Mouse (Mus musculus): Measurements from ENCODE around the gene Pros1. TPM values are rescaled to one million over a fixed set of nuclear protein-coding genes. Genes with fewer than 3 reads are reported as not detected.

The Pros1 gene
- polyA plus RNA-seq, 1 experiment from 2014 or later: 25.5 TPM

DNA sequence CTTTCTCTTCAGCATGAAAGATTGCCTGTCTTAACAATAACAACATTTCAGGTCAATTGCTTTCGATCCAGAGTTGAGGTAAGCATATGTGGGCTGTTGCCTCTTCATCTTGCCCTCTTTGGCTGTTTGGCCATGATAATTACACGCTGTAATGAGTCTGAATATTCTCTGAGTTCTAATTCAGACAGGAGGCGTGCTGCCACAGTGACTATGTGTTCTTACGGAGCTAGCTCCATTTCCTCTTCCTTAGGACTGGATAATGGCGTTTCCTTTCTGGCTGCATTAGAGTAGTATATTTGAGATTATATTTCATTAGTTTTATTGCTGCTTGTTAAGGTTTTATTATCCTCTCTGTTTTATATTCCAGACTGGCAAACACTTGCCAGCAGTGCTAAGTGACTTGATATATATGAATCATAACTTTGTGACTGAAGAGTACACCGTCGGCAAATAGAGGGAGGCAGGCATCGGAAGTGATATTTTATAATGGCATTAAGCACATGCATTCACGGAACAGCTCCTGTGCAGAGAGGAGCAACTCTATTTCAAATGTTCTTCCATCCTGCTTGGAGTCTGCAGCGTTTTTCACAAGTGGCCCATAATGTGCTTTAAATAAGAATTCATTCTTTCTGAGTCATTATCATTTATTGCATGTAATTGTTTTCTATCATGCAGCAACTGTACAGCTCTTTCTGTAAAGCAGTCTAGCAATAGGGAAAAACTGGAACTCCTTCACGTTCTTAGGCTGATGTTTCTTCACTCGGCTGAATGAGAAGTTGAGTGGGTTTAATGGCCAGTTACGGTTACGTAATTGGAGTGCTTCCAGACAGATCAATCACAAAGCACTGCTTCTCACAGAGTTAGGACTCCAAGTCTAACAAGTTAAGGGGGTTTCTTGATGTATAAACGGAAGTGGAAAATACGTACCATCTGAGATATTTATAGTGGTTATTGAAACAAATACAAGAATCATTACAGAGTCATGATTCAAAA, 88.6 kb downstream of the Pros1 start:
- ATAC-seq (replicated peaks; ENCODE audit: low FRiP score, low TSS enrichment, low read depth): no peak
- H3K4me1 ChIP-seq (replicated peaks; ENCODE audit: control insufficient read depth, insufficient read depth, low read length): no peaks in the 10 kb centered on the region
- H3K9me3 ChIP-seq (ENCODE audit: control insufficient read depth, low read length): no peaks in the 10 kb centered on the region
- no peak overlapping the region for H3K9ac ChIP-seq (ENCODE audit: low read length)
- DNase-seq (ENCODE audit: low spot score): no peak
- H3K4me3 ChIP-seq (ENCODE audit: low read depth, low read length): no peak overlapping the region
- 55% methylated on average over 16 of the region's 16 CpGs for WGBS
- H3K27ac ChIP-seq (ENCODE audit: low read depth): no peak overlapping the region
- no peaks in the 10 kb centered on the region for H3K27me3 ChIP-seq (replicated peaks; ENCODE audit: control insufficient read depth, insufficient read depth, low read length)
- H3K36me3 ChIP-seq (ENCODE audit: control insufficient read depth, insufficient read depth, low read length): no peaks in the 10 kb centered on the region
- no peak overlapping the region for H3K4me2 ChIP-seq (ENCODE audit: low read length)

DNA sequence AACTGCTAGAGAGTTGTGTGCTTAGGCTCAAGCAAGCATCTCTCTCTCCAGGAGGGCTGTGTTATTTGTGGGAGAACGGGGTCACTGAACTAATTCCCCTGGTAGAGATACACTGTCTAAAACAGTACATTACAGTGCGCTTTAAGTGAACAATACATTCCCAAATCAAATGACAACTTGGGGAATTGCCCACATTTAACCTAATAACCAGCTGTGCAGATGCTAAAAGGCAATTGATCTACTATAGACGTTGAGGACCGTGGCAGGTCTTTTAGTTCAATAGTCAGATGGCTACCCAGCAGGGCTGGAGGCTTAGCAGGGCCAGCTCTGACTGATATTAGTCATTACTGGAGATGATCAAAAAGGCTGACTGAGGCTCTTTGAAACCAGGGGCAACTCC, 104.4 kb downstream of the Pros1 start:
- Histone ChIP-seq H3K36me3 (ENCODE audit: control insufficient read depth, insufficient read depth, low read length) (no peaks in the 10 kb centered on the region), H3K27me3 (replicated peaks; ENCODE audit: control insufficient read depth, insufficient read depth, low read length) (no peaks in the 10 kb centered on the region), H3K4me1 (replicated peaks; ENCODE audit: control insufficient read depth, insufficient read depth, low read length) (no peaks in the 10 kb centered on the region), H3K4me3 (ENCODE audit: low read depth, low read length) (no peak overlapping the region), H3K4me2 (ENCODE audit: low read length) (no peak overlapping the region), H3K9ac (ENCODE audit: low read length) (no peak overlapping the region), H3K27ac (ENCODE audit: low read depth) (no peak overlapping the region), H3K9me3 (ENCODE audit: control insufficient read depth, low read length) (no peaks in the 10 kb centered on the region)
- no peak for DNase-seq (ENCODE audit: low spot score)
- no peak for ATAC-seq (replicated peaks; ENCODE audit: low FRiP score, low TSS enrichment, low read depth)
- WGBS: 78% methylated on average over 4 of the region's 4 CpGs

DNA sequence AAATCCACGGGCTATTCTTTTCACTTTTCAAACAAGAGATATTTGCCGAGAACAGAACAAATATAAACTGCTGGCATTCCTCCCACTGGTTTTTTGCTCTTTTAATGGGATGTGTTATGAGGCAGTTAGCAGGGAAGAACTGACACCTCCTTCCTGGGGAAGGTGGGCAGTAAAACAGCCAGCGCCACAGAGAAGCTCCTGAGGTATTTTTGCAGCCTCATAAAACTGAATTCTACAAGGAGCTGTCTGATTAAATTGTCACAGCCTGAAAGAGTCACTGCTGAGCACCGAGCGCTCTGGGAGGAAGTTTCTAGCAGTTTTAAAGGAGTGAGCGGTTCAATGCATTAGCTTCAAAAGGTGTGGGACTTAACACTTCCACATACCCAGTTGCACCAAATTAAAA, 110.3 kb downstream of the Pros1 start:
- no peak overlapping the region for H3K4me2 ChIP-seq (ENCODE audit: low read length)
- no peak overlapping the region for H3K9ac ChIP-seq (ENCODE audit: low read length)
- no peak overlapping the region for H3K27ac ChIP-seq (ENCODE audit: low read depth)
- no peaks in the 10 kb centered on the region for H3K27me3 ChIP-seq (replicated peaks; ENCODE audit: control insufficient read depth, insufficient read depth, low read length)
- no peak overlapping the region for H3K4me3 ChIP-seq (ENCODE audit: low read depth, low read length)
- no peaks in the 10 kb centered on the region for H3K36me3 ChIP-seq (ENCODE audit: control insufficient read depth, insufficient read depth, low read length)
- no peaks in the 10 kb centered on the region for H3K4me1 ChIP-seq (replicated peaks; ENCODE audit: control insufficient read depth, insufficient read depth, low read length)
- ATAC-seq (replicated peaks; ENCODE audit: low FRiP score, low TSS enrichment, low read depth): no peak
- WGBS: 39% methylated on average over 6 of the region's 6 CpGs
- H3K9me3 ChIP-seq (ENCODE audit: control insufficient read depth, low read length): no peaks in the 10 kb centered on the region
- no peak for DNase-seq (ENCODE audit: low spot score)

DNA sequence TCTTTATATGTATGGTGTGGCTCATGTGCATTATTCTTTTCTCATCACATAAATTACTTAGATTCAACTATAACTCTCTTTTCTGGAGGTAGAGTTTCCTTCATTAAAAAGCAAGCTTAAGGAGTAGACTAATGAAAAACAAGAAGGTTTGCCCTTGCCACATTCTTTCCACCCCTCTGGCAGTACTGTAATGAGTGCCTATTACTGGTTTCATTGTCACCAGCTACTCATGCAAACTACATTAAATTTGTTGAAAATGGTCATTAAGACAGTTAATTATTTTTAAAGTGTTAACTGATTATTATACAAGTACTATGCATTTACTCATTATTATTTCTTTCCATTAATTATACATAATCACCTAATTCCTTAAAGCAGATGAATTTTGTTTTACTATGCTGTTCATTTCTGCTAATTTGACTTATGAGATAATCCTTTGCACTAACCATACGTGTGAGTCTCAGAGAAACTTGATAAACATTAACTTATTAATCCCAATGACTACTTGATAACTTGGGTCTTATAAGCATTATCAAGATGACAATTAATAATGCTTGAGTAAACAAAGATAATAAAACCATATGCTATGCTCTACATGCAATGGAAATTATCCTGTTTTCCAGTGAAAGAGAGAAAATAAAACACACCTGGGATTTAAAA, 117.7 kb downstream of the Pros1 start:
- Histone ChIP-seq H3K9ac (ENCODE audit: low read length) (no peak overlapping the region), H3K4me1 (replicated peaks; ENCODE audit: control insufficient read depth, insufficient read depth, low read length) (no peaks in the 10 kb centered on the region), H3K4me3 (ENCODE audit: low read depth, low read length) (no peak overlapping the region), H3K4me2 (ENCODE audit: low read length) (no peak overlapping the region), H3K27me3 (replicated peaks; ENCODE audit: control insufficient read depth, insufficient read depth, low read length) (no peaks in the 10 kb centered on the region), H3K9me3 (ENCODE audit: control insufficient read depth, low read length) (no peaks in the 10 kb centered on the region), H3K27ac (ENCODE audit: low read depth) (no peak overlapping the region), H3K36me3 (ENCODE audit: control insufficient read depth, insufficient read depth, low read length) (no peaks in the 10 kb centered on the region)
- ATAC-seq (replicated peaks; ENCODE audit: low FRiP score, low TSS enrichment, low read depth) (no peak), DNase-seq (ENCODE audit: low spot score) (no peak)
- 61% methylated on average over 1 of the region's 1 CpGs for WGBS

DNA sequence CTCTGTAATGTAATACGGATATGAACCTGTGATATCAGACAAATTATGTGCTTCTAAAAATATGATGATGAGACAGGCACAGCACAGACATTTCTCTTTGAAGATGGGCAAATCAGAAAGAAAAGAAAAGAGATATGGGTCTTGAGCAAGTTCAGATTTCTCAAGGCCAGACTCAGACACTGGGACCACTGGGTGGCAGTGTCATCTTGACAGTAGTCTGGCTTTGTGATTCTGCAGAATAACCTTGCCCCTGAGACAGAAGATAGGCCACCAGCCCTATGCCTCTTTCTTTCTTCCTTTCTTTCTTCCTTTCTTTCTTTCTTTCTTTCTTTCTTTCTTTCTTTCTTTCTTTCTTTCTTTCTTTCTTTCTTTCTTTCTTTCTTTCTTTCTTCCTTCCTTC, 120.8 kb downstream of the Pros1 start:
- Histone ChIP-seq H3K9me3 (ENCODE audit: control insufficient read depth, low read length) (no peaks in the 10 kb centered on the region), H3K9ac (ENCODE audit: low read length) (no peak overlapping the region), H3K27ac (ENCODE audit: low read depth) (no peak overlapping the region), H3K4me2 (ENCODE audit: low read length) (no peak overlapping the region), H3K4me3 (ENCODE audit: low read depth, low read length) (no peak overlapping the region), H3K27me3 (replicated peaks; ENCODE audit: control insufficient read depth, insufficient read depth, low read length) (no peaks in the 10 kb centered on the region), H3K36me3 (ENCODE audit: control insufficient read depth, insufficient read depth, low read length) (no peaks in the 10 kb centered on the region), H3K4me1 (replicated peaks; ENCODE audit: control insufficient read depth, insufficient read depth, low read length) (no peaks in the 10 kb centered on the region)
- WGBS: 79% methylated on average over 1 of the region's 1 CpGs
- no peak for DNase-seq (ENCODE audit: low spot score)
- no peak for ATAC-seq (replicated peaks; ENCODE audit: low FRiP score, low TSS enrichment, low read depth)

Small RNAs within 50 kb of the gene (microRNA-seq; reads per million reads assigned to microRNA genes)
- gene Gm25986: not detected

Other genes starting within 250 kb of the Pros1 start
- gene Nsun3, start 67.5 kb upstream of the Pros1 start, polyA plus RNA-seq (2014; fragmentation: Nextera tagmentation; extraction: Ambion mirVana): 8.3 and 8.5 TPM in 2 replicates
- 0.68 and 0.82 TPM in 2 replicates for gene Stx19, start 39.6 kb upstream of the Pros1 start, polyA plus RNA-seq (2014; fragmentation: Nextera tagmentation; extraction: Ambion mirVana)
- 11.4 and 16.0 TPM in 2 replicates for gene Arl13b, start 7.3 kb upstream of the Pros1 start, polyA plus RNA-seq (2014; fragmentation: Nextera tagmentation; extraction: Ambion mirVana)

Data from intestine, embryonic 14.5 days (tissue).